Comparison of ENCODE assay signal across 8 mouse cellular contexts in genomic region chr10:68104881-68105781, GRCm38 (mm10).
DNase-seq lines count a peak whose midpoint lies in the region; ATAC-seq and TF ChIP-seq lines count a peak whose summit lies in the region.

No protein-coding gene starts in this region.

- H3K27me3 ChIP-seq in lung, embryonic 14.5 days (ENCODE audit: insufficient read depth, low read length): no peaks in the 10 kb centered on the region
- no peaks in the 10 kb centered on the region for H3K27me3 ChIP-seq in midbrain, embryonic 16.5 days (ENCODE audit: control insufficient read depth, insufficient read depth, low read depth, low read length)

- no peaks in the 10 kb centered on the region for H3K9me3 ChIP-seq in lung, embryonic 14.5 days (ENCODE audit: low read depth, low read length)
- no peaks in the 10 kb centered on the region for H3K9me3 ChIP-seq in midbrain, embryonic 16.5 days (replicated peaks; ENCODE audit: control insufficient read depth, low read length, poor library complexity, severe bottlenecking)

- H3K4me2 ChIP-seq in lung, embryonic 14.5 days: 0 out of 2 replicates have a peak overlapping the region, but pooled peaks have one; percentile 18
- no peak overlapping the region for H3K4me2 ChIP-seq in midbrain, embryonic 16.5 days (ENCODE audit: low read length)

- WGBS in lung, embryonic 14.5 days: 32% methylated on average over 14 of the region's 14 CpGs
- 18% methylated on average over 14 of the region's 14 CpGs for WGBS in lung, adult 2 months
- WGBS in midbrain, embryonic 16.5 days: 55% methylated on average over 14 of the region's 14 CpGs

- TF ChIP-seq CTCF in lung, embryonic 14.5 days (IDR thresholded peaks at IDR 0.05; ENCODE audit: low read depth): no peak
- TF ChIP-seq CTCF in lung, adult 2 months (IDR thresholded peaks at IDR 0.05; ENCODE audit: insufficient read depth, low read length): no peak
- no peak for TF ChIP-seq CTCF in cortical plate, adult 2 months (IDR thresholded peaks at IDR 0.05; ENCODE audit: extremely low read depth, insufficient read depth, low read length)

- H3K4me3 ChIP-seq in lung, embryonic 14.5 days (ENCODE audit: low read depth, low read length): no peak overlapping the region
- H3K4me3 ChIP-seq in lung, adult 2 months (replicated peaks; ENCODE audit: extremely low read depth, low read depth, low read length): no peak overlapping the region
- no peak overlapping the region for H3K4me3 ChIP-seq in cortical plate, adult 2 months (ENCODE audit: insufficient read depth, low read length)
- no peak overlapping the region for H3K4me3 ChIP-seq in midbrain, embryonic 16.5 days (ENCODE audit: low read depth, low read length)

- H3K9ac ChIP-seq in lung, embryonic 14.5 days: no peak overlapping the region
- no peak overlapping the region for H3K9ac ChIP-seq in midbrain, embryonic 16.5 days (ENCODE audit: low read depth, low read length)

- TF ChIP-seq POLR2A in lung, adult 2 months (IDR thresholded peaks at IDR 0.05; ENCODE audit: borderline replicate concordance, extremely low read depth, low read depth, low read length): no peak
- TF ChIP-seq POLR2A in cortical plate, adult 2 months (IDR thresholded peaks at IDR 0.05; ENCODE audit: extremely low read depth, insufficient read depth, low read length): no peak

- peaks cover 37% of the 10 kb centered on the region for H3K36me3 ChIP-seq in lung, embryonic 14.5 days (ENCODE audit: insufficient read depth)
- peaks cover 3% of the 10 kb centered on the region; the same call in 1 of the 2 replicates for H3K36me3 ChIP-seq in midbrain, embryonic 16.5 days (ENCODE audit: control insufficient read depth, insufficient read depth, low read length)

- DNase-seq in lung, embryonic 14.5 days: peak; percentile 72
- DNase-seq in lung, adult 2 months: no peak
- DNase-seq in induced T-regulatory cell, adult 2 months (ENCODE audit: low read depth): peak; percentile 80
- DNase-seq in adrenal gland, postnatal 25 days: no peak
- no peak for DNase-seq in yolk sac, embryonic 10.5 days (ENCODE audit: low spot score)
- no peak for DNase-seq in layer of hippocampus, postnatal 10 days (ENCODE audit: low spot score in 2 of 2)

- H3K27ac ChIP-seq in lung, embryonic 14.5 days (ENCODE audit: low read depth): peak overlapping the region; percentile 90
- H3K27ac ChIP-seq in cortical plate, adult 2 months (ENCODE audit: insufficient read depth, low read length): peak overlapping the region; percentile 78
- H3K27ac ChIP-seq in midbrain, embryonic 16.5 days (ENCODE audit: low read length): peak overlapping the region; percentile 65

- peaks cover 29% of the 10 kb centered on the region for H3K4me1 ChIP-seq in lung, embryonic 14.5 days (ENCODE audit: insufficient read depth)
- H3K4me1 ChIP-seq in lung, adult 2 months (ENCODE audit: control insufficient read depth, insufficient read depth, low read length): peaks cover 37% of the 10 kb centered on the region
- H3K4me1 ChIP-seq in cortical plate, adult 2 months (ENCODE audit: control insufficient read depth, insufficient read depth, low read length): peaks cover 7% of the 10 kb centered on the region; the same call in 1 of the 2 replicates
- peaks cover 30% of the 10 kb centered on the region for H3K4me1 ChIP-seq in midbrain, embryonic 16.5 days (ENCODE audit: control insufficient read depth, insufficient read depth, low read length)

- ATAC-seq in lung, embryonic 14.5 days (ENCODE audit: insufficient read depth): peak; percentile 37; the same call in 1 of the 2 replicates
- no peak for ATAC-seq in midbrain, embryonic 16.5 days

Comparison
In these comparisons a context has a peak if more than half of its experiments do, and no peak if none do; other contexts are left out.
1. DNase-seq: peak in lung, embryonic 14.5 days (single experiment) and induced T-regulatory cell, adult 2 months (single experiment); none in lung, adult 2 months (single experiment), adrenal gland, postnatal 25 days (single experiment), yolk sac, embryonic 10.5 days (single experiment) and layer of hippocampus, postnatal 10 days (0 of 2).
2. Peak in every context shown above with its lines, with median percentiles within 50 percentile points of each other: H3K27ac ChIP-seq.